Comparison of ENCODE assay signal across 8 mouse cellular contexts in the genomic region with DNA sequence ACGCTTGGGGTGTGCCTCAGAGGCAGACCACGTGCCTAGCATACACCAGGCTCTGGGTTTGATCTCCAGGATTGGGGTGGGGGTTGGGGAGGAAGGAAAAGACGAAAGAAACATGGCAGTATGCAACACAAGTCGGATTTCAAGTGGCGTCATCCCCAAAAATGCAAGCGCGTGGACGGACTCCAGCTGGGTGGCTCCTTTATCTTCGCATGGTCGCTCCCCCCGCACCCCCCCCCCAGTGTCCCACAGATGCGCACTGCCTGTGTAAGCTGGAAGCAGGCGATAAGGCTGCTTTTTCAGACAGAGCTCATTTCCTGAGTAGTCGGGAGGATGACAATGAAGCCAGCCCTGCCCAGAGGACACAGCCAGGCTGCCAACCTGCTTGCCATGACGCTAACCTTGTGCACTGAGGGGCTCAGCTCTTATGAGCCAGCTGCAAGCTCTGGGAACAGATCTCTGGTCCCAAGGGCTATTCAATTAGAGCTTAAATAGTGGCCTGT. TPM values are rescaled to one million over a fixed set of nuclear protein-coding genes. Genes with fewer than 3 reads are reported as not detected.
A peak's percentile ranks its signal among the peaks of the same experiment; 100 is the strongest.
DNase-seq lines count a peak whose midpoint lies in the region; ATAC-seq and TF ChIP-seq lines count a peak whose summit lies in the region.

No protein-coding gene starts in this region.

- H3K4me2 ChIP-seq in embryonic facial prominence, embryonic 15.5 days (replicated peaks) = 0 out of 2 replicates have a peak overlapping the region, but pooled peaks have one; percentile 13
- H3K4me2 ChIP-seq in hindbrain, embryonic 16.5 days (ENCODE audit: low read length) = peak overlapping the region; percentile 79
- H3K4me2 ChIP-seq in lung, postnatal 0 days (replicated peaks; ENCODE audit: low read depth, low read length) = 0 out of 2 replicates have a peak overlapping the region, but pooled peaks have one; percentile 5

- TF ChIP-seq CTCF in lung, postnatal 0 days (IDR thresholded peaks at IDR 0.05) = no peak

- ATAC-seq in embryonic facial prominence, embryonic 15.5 days (ENCODE audit: insufficient number of reproducible peaks, low FRiP score, low TSS enrichment, low read depth) = no peak
- ATAC-seq in hindbrain, embryonic 16.5 days = no peak
- ATAC-seq in lung, postnatal 0 days = peak; percentile 45
- no peak for ATAC-seq in granulocyte monocyte progenitor cell, adult 5-6 weeks (replicated peaks; ENCODE audit: poor library complexity, severe bottlenecking)
- ATAC-seq in monocyte, adult 5-6 weeks (replicated peaks; ENCODE audit: insufficient number of reproducible peaks, low FRiP score, low TSS enrichment, poor library complexity, severe bottlenecking) = no peak

- peaks cover 18% of the 10 kb centered on the region; the same call in 1 of the 2 replicates for H3K36me3 ChIP-seq in embryonic facial prominence, embryonic 15.5 days
- no peaks in the 10 kb centered on the region; the same call in 1 of the 2 replicates for H3K36me3 ChIP-seq in hindbrain, embryonic 16.5 days (ENCODE audit: control insufficient read depth, insufficient read depth, low read length)
- H3K36me3 ChIP-seq in lung, postnatal 0 days (ENCODE audit: insufficient read depth, low read length) = no peaks in the 10 kb centered on the region; the same call in 1 of the 2 replicates

- no peak overlapping the region; the same call in 1 of the 2 replicates for H3K27ac ChIP-seq in embryonic facial prominence, embryonic 15.5 days (replicated peaks)
- peak overlapping the region; percentile 42; the same call in 1 of the 2 replicates for H3K27ac ChIP-seq in hindbrain, embryonic 16.5 days (ENCODE audit: low read depth, low read length)
- H3K27ac ChIP-seq in lung, postnatal 0 days (ENCODE audit: low read length) = no peak overlapping the region; the same call in 1 of the 2 replicates

- peak; percentile 30 for DNase-seq in embryo, embryonic 11.5 days (ENCODE audit: low read depth, low spot score)
- DNase-seq in embryo, embryonic 10 days (ENCODE audit: low spot score) = no peak
- DNase-seq in lung, postnatal 0 days (ENCODE audit: low spot score) = peak; percentile 74
- no peak for DNase-seq in gastrocnemius, postnatal 4 days (ENCODE audit: low spot score in 2 of 2)

- H3K4me1 ChIP-seq in embryonic facial prominence, embryonic 15.5 days = peaks cover 85% of the 10 kb centered on the region
- H3K4me1 ChIP-seq in hindbrain, embryonic 16.5 days (ENCODE audit: control insufficient read depth, insufficient read depth, low read depth, low read length) = peaks cover 63% of the 10 kb centered on the region
- peaks cover 35% of the 10 kb centered on the region for H3K4me1 ChIP-seq in lung, postnatal 0 days (ENCODE audit: insufficient read depth, low read depth, low read length)

- WGBS in embryonic facial prominence, embryonic 15.5 days = 76% methylated on average over 15 of the region's 15 CpGs
- 58% methylated on average over 15 of the region's 15 CpGs for WGBS in hindbrain, embryonic 16.5 days
- 49% methylated on average over 15 of the region's 15 CpGs for WGBS in lung, postnatal 0 days

- no peak overlapping the region for H3K4me3 ChIP-seq in embryonic facial prominence, embryonic 15.5 days (replicated peaks)
- peak overlapping the region; percentile 4; the same call in 1 of the 2 replicates for H3K4me3 ChIP-seq in hindbrain, embryonic 16.5 days (ENCODE audit: low read length)
- H3K4me3 ChIP-seq in lung, postnatal 0 days (ENCODE audit: low read depth, low read length) = no peak overlapping the region

- no peaks in the 10 kb centered on the region for H3K27me3 ChIP-seq in embryonic facial prominence, embryonic 15.5 days
- no peaks in the 10 kb centered on the region for H3K27me3 ChIP-seq in hindbrain, embryonic 16.5 days (replicated peaks; ENCODE audit: control insufficient read depth, insufficient read depth, low read length)
- no peaks in the 10 kb centered on the region for H3K27me3 ChIP-seq in lung, postnatal 0 days (replicated peaks; ENCODE audit: insufficient read depth, low read length)

- peak; percentile 81 for TF ChIP-seq EP300 in lung, postnatal 0 days (IDR thresholded peaks at IDR 0.05)

- H3K9me3 ChIP-seq in embryonic facial prominence, embryonic 15.5 days (replicated peaks) = no peaks in the 10 kb centered on the region
- no peaks in the 10 kb centered on the region for H3K9me3 ChIP-seq in hindbrain, embryonic 16.5 days (ENCODE audit: control insufficient read depth, low read length)
- no peaks in the 10 kb centered on the region for H3K9me3 ChIP-seq in lung, postnatal 0 days (ENCODE audit: low read length)

- no peak overlapping the region for H3K9ac ChIP-seq in embryonic facial prominence, embryonic 15.5 days
- H3K9ac ChIP-seq in hindbrain, embryonic 16.5 days (ENCODE audit: low read depth, low read length) = peak overlapping the region; percentile 28
- no peak overlapping the region for H3K9ac ChIP-seq in lung, postnatal 0 days (replicated peaks; ENCODE audit: low read depth)

RNA-seq across cellular contexts. Expression of a gene that starts 4.1 kb away (rescaled TPM):
- polyA plus RNA-seq in embryonic facial prominence, embryonic 15.5 days (2015; fragmentation: Nextera tagmentation; extraction: Ambion mirVana) = 42.3 and 43.7 TPM in 2 replicates
- polyA plus RNA-seq in hindbrain, embryonic 16.5 days (2015; fragmentation: Nextera tagmentation; extraction: Ambion mirVana) = 56.0 and 68.9 TPM in 2 replicates
- polyA plus RNA-seq in lung, postnatal 0 days (2015; fragmentation: Nextera tagmentation; extraction: Ambion mirVana) = 18.2 and 19.8 TPM in 2 replicates
- 42.0 and 47.9 TPM in 2 replicates for total RNA-seq in granulocyte monocyte progenitor cell, adult 5-6 weeks (2014; fragmentation: Nextera tagmentation)
- total RNA-seq in granulocyte monocyte progenitor cell, adult 5-6 weeks (2017) = 8.7 and 9.2 TPM in 2 replicates
- total RNA-seq in monocyte, adult 5-6 weeks (2017) = 12.6 to 29.2 TPM (median 15.6 TPM) in 3 replicates
- 10 to 100 TPM; 66.9 to 68.8 TPM for total RNA-seq in gastrocnemius, postnatal 4 days (2021)

RNA-seq across cellular contexts. Expression of a gene that starts 37.6 kb away (rescaled TPM):
- polyA plus RNA-seq in embryonic facial prominence, embryonic 15.5 days (2015; fragmentation: Nextera tagmentation; extraction: Ambion mirVana) = 31.8 and 36.0 TPM in 2 replicates
- polyA plus RNA-seq in hindbrain, embryonic 16.5 days (2015; fragmentation: Nextera tagmentation; extraction: Ambion mirVana) = 27.1 and 30.2 TPM in 2 replicates
- polyA plus RNA-seq in lung, postnatal 0 days (2015; fragmentation: Nextera tagmentation; extraction: Ambion mirVana) = 23.1 and 25.5 TPM in 2 replicates
- 8.2 and 9.9 TPM in 2 replicates for total RNA-seq in granulocyte monocyte progenitor cell, adult 5-6 weeks (2014; fragmentation: Nextera tagmentation)
- 1.9 and 14.6 TPM in 2 replicates for total RNA-seq in granulocyte monocyte progenitor cell, adult 5-6 weeks (2017)
- total RNA-seq in monocyte, adult 5-6 weeks (2017) = 274 to 469 TPM (median 297 TPM) in 3 replicates
- total RNA-seq in gastrocnemius, postnatal 4 days (2021) = 10 to 100 TPM; 11.4 to 13.8 TPM

RNA-seq across cellular contexts. Expression of a gene that starts 57.4 kb away (rescaled TPM):
- polyA plus RNA-seq in embryonic facial prominence, embryonic 15.5 days (2015; fragmentation: Nextera tagmentation; extraction: Ambion mirVana) = 24.6 and 28.2 TPM in 2 replicates
- polyA plus RNA-seq in hindbrain, embryonic 16.5 days (2015; fragmentation: Nextera tagmentation; extraction: Ambion mirVana) = 27.9 and 28.6 TPM in 2 replicates
- 10.3 and 11.0 TPM in 2 replicates for polyA plus RNA-seq in lung, postnatal 0 days (2015; fragmentation: Nextera tagmentation; extraction: Ambion mirVana)
- total RNA-seq in granulocyte monocyte progenitor cell, adult 5-6 weeks (2014; fragmentation: Nextera tagmentation) = 13.4 and 26.7 TPM in 2 replicates
- total RNA-seq in granulocyte monocyte progenitor cell, adult 5-6 weeks (2017) = 5.3 and 10.0 TPM in 2 replicates
- 8.2 to 14.9 TPM (median 14.3 TPM) in 3 replicates for total RNA-seq in monocyte, adult 5-6 weeks (2017)
- total RNA-seq in gastrocnemius, postnatal 4 days (2021) = 10 to 100 TPM; 14.5 to 15.0 TPM

Comparison
In these comparisons a context has a peak if more than half of its experiments do, and no peak if none do; other contexts are left out.
1. DNase-seq: peak in embryo, embryonic 11.5 days (single experiment) and lung, postnatal 0 days (single experiment); none in embryo, embryonic 10 days (single experiment) and gastrocnemius, postnatal 4 days (0 of 2).
2. H3K4me2 ChIP-seq: peak in every context shown above with its lines; median percentile 79 in hindbrain, embryonic 16.5 days; 13 in embryonic facial prominence, embryonic 15.5 days; 5 in lung, postnatal 0 days.
3. RNA of a gene that starts 37.6 kb away (total RNA-seq): 274 to 469 TPM in monocyte, adult 5-6 weeks; 1.9 to 14.6 TPM in granulocyte monocyte progenitor cell, adult 5-6 weeks and 11.4 to 13.8 TPM in gastrocnemius, postnatal 4 days; every median in the first group is over 10 times any median in the second.